Mouse (Mus musculus): ENCODE data around the gene Bcl2l1.

The Bcl2l1 gene

GRCm38 (mm10) chr2:152767618-152768271 lies 63.8 kb downstream of the Bcl2l1 start:
- peak; percentile 61 to 70 for DNase-seq

GRCm38 (mm10) chr2:152766387-152767123 lies 65.0 kb downstream of the Bcl2l1 start:
- peak; percentile 95 to 96 for DNase-seq

- DNase-seq = no peak
Observed at GRCm38 (mm10) chr2:152765045-152765674, 66.4 kb downstream of the Bcl2l1 start.

GRCm38 (mm10) chr2:152764172-152765044 lies 67.1 kb downstream of the Bcl2l1 start:
- DNase-seq = peak in 1 of 2 experiments; percentile 49

- DNase-seq = no peak
Observed at GRCm38 (mm10) chr2:152763310-152763709, 68.2 kb downstream of the Bcl2l1 start.

GRCm38 (mm10) chr2:152758351-152758750 lies 73.2 kb downstream of the Bcl2l1 start:
- DNase-seq = no peak

- peak; percentile 85 to 90 for DNase-seq
Observed at GRCm38 (mm10) chr2:152757478-152757877, 74.0 kb downstream of the Bcl2l1 start.

- no peak for DNase-seq
Observed at GRCm38 (mm10) chr2:152756474-152757393, 74.8 kb downstream of the Bcl2l1 start.

- peak; percentile 28 to 40 for DNase-seq
Observed at GRCm38 (mm10) chr2:152753944-152754711, 77.4 kb downstream of the Bcl2l1 start, which contains the start of gene Cox4i2. Gene Cox4i2, plus strand, starts transcription at chr2:152754173.

- peak; percentile 81 to 85 for DNase-seq
Observed at GRCm38 (mm10) chr2:152742435-152742834, 89.1 kb downstream of the Bcl2l1 start.

- DNase-seq = peak; percentile 64 to 72
Observed at GRCm38 (mm10) chr2:152741153-152742041, 90.1 kb downstream of the Bcl2l1 start.

- no peak for DNase-seq
Observed at GRCm38 (mm10) chr2:152740490-152740889, 91.0 kb downstream of the Bcl2l1 start.

- DNase-seq = no peak
Observed at GRCm38 (mm10) chr2:152739842-152740260, 91.7 kb downstream of the Bcl2l1 start.

- DNase-seq = peak; percentile 70 to 78
Observed at GRCm38 (mm10) chr2:152739031-152739841, 92.3 kb downstream of the Bcl2l1 start.

GRCm38 (mm10) chr2:152738341-152738740 lies 93.2 kb downstream of the Bcl2l1 start:
- no peak for DNase-seq

GRCm38 (mm10) chr2:152737306-152738221 lies 94.0 kb downstream of the Bcl2l1 start:
- DNase-seq = peak; percentile 55 to 73

GRCm38 (mm10) chr2:152736748-152737147 lies 94.8 kb downstream of the Bcl2l1 start:
- peak; percentile 57 to 62 for DNase-seq

All from cerebellum, postnatal 10 days (tissue).